Mouse (Mus musculus) lung, adult 2 months (tissue): ENCODE results near the gene I830077J02Rik.

Source experiments
- CTCF ChIP-seq: fragments of 200-500 bp; IDR thresholded peaks from 2 replicates; pipeline ENCODE4 v1.5.1; 2011; ENCODE audit warnings: mild to moderate bottlenecking, low read length, control low read depth; ENCODE audit not compliant: insufficient read depth
- POLR2A ChIP-seq: fragments of 200-500 bp; IDR thresholded peaks from 2 replicates; pipeline ENCODE4 v1.6.1; 2011; ENCODE audit warnings: low read depth, mild to moderate bottlenecking, control low read depth, low read length, borderline replicate concordance; ENCODE audit errors: extremely low read depth

GRCm38 (mm10) chr3:105888961-105889360 lies 43.5 kb downstream of the I830077J02Rik start:
- TF ChIP-seq POLR2A: no peak
- no peak for TF ChIP-seq CTCF
